Mouse (Mus musculus): Measurements from ENCODE around the gene Ccl28. TPM values are rescaled to one million over a fixed set of nuclear protein-coding genes. Genes with fewer than 3 reads are reported as not detected.
"Not testable (repeated sequence)": the region's sequence is repeated elsewhere in the genome, so short reads cannot be mapped to it uniquely, and the experiment has no call there.

The Ccl28 gene
- polyA plus RNA-seq, 1 experiment = not detected

DNA sequence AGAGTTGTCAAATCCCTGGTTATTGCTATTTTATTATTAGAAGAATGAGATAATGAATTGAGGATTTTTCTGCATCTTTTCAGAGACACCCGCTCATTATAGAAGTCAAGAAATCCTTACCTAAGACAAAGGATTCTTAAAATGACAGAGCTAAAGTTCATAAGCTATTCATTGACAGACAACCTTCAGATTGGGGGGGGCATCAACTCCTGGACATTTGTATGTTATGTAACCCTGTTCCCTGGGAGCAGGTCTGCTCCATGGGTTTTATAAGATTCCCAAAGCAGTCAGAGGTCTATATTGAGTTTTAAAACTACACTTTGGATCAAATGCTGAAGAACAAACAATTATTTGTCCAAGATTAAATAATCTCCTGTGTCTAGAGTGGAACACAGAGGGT lies 22.9 kb downstream of the Ccl28 start:
- H3K4me1 ChIP-seq (ENCODE audit: control insufficient read depth, insufficient read depth, low read length) = peaks cover 4% of the 10 kb centered on the region; the same call in 1 of the 2 replicates
- no peak overlapping the region for H3K27ac ChIP-seq (ENCODE audit: insufficient read depth, low read depth, low read length)
- no peak overlapping the region for H3K4me3 ChIP-seq (ENCODE audit: insufficient read depth, low read length)
- TF ChIP-seq CTCF (IDR thresholded peaks at IDR 0.05; ENCODE audit: low read depth, low read length) (no peak), POLR2A (IDR thresholded peaks at IDR 0.05; ENCODE audit: borderline replicate concordance, low read depth, low read length) (no peak)

DNA sequence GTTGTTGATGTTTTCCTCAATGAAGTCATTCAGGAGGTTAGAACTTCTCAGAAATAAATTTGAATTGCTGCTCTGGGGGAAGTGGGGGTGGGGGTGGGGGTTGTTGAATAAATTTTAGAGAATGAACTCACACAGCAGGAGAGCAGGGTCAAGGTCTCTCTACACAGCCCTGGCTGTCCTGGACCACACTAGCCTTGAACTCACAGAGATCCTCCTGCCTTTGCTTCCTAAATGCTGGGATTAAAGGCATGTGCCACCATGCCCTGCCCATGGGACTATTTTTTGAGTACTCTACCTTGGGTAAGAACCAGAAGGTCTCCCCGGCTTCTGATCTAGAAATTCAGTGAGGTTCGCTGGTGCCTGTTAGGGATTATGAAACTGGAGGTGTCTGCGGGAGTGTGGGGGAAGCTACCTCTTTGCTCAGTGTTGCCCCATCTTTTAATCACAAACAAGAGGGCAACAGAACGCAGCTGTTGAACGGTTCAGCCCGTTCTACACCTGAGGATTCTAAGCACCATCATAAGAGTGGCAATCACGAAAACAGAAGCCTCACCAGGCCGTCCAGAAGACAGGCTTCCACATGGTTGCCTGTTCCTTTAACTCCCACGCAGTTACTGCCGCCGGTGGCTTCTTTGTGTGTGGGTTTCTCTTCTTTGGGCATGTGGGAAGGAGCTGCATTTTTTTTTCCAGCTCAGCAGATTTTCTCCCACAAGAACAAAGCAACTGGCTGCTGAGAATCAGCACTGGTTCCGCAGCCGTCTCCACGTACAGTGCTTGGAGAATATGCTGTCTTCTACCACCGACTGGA lies 25.5 kb downstream of the Ccl28 start:
- TF ChIP-seq POLR2A (IDR thresholded peaks at IDR 0.05; ENCODE audit: borderline replicate concordance, low read depth, low read length) (no peak), CTCF (IDR thresholded peaks at IDR 0.05; ENCODE audit: low read depth, low read length) (no peak)

DNA sequence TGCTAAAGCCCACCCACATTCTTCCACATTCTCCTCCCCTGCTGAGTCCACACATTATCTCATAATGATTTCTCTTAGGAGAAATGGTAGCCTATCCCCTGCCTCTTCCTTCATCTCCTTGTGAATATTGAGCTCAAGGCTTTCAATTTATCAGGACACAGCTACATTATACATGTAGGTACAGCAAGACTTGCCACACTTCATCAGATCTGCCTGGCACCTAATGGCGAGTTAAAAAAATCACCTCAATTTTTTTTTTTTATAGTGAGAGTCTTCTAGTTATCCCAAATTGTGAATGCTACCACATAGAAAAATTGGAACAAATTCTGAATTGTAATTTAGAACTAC lies 26.1 kb downstream of the Ccl28 start:
- TF ChIP-seq POLR2A (IDR thresholded peaks at IDR 0.05; ENCODE audit: borderline replicate concordance, low read depth, low read length) = no peak
- no peak for TF ChIP-seq CTCF (IDR thresholded peaks at IDR 0.05; ENCODE audit: low read depth, low read length)
- H3K27ac ChIP-seq (ENCODE audit: insufficient read depth, low read depth, low read length) = no peak overlapping the region
- H3K4me3 ChIP-seq (ENCODE audit: insufficient read depth, low read length) = no peak overlapping the region
- H3K4me1 ChIP-seq (ENCODE audit: control insufficient read depth, insufficient read depth, low read length) = peaks cover 13% of the 10 kb centered on the region

More for the DNA sequence above, 25.5 kb downstream of the Ccl28 start:
- H3K4me1 ChIP-seq (ENCODE audit: control insufficient read depth, insufficient read depth, low read length) = peaks cover 11% of the 10 kb centered on the region
- H3K27ac ChIP-seq (ENCODE audit: insufficient read depth, low read depth, low read length) = no peak overlapping the region
- no peak overlapping the region for H3K4me3 ChIP-seq (ENCODE audit: insufficient read depth, low read length)

DNA sequence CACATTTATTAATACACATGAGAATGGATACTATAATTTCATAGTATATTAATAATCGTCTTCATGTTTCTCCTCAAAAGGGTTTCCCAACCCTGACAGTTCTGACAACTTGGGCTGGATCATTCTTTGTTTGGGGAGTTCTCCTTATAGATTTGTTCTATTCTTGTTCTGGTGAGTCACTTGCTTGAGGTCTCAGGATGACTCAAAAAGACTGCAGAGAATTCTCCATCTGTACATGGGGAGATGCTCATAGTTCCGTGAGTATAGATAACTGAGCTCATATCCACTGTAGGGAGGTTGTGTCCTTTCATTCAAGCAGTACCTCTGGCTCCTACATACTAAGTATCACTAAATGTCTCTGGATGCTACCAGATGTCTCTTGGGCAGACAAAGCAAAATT lies 31.1 kb downstream of the Ccl28 start:
- Histone ChIP-seq H3K27ac (ENCODE audit: insufficient read depth, low read depth, low read length) (peak overlapping the region; percentile 38; the same call in 1 of the 2 replicates), H3K4me3 (ENCODE audit: insufficient read depth, low read length) (no peak overlapping the region), H3K4me1 (ENCODE audit: control insufficient read depth, insufficient read depth, low read length) (peaks cover 14% of the 10 kb centered on the region)
- TF ChIP-seq POLR2A (IDR thresholded peaks at IDR 0.05; ENCODE audit: borderline replicate concordance, low read depth, low read length) = no peak
- TF ChIP-seq CTCF (IDR thresholded peaks at IDR 0.05; ENCODE audit: low read depth, low read length) = no peak

DNA sequence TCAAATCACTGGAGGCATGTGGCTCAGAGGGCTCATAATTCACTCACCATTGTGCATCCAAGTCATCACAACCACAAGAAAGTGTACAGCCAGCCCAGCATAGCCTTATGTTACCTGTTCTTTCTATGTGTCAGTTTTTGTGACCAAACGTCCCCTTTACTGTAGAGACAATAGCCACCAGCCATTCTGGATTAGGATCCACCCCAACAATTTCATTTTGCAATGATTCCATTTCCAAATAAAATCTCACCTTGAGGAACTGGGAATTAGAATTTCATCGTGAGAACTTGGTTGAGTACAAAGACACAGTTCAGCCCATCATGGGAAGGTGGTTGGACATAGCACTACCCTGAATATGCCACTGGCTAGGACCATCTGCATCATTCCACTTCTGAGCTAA lies 32.6 kb downstream of the Ccl28 start:
- Histone ChIP-seq H3K4me3 (ENCODE audit: insufficient read depth, low read length) (no peak overlapping the region), H3K27ac (ENCODE audit: insufficient read depth, low read depth, low read length) (no peak overlapping the region), H3K4me1 (ENCODE audit: control insufficient read depth, insufficient read depth, low read length) (peaks cover 14% of the 10 kb centered on the region)
- TF ChIP-seq POLR2A (IDR thresholded peaks at IDR 0.05; ENCODE audit: borderline replicate concordance, low read depth, low read length) = no peak
- TF ChIP-seq CTCF (IDR thresholded peaks at IDR 0.05; ENCODE audit: low read depth, low read length) = no peak

DNA sequence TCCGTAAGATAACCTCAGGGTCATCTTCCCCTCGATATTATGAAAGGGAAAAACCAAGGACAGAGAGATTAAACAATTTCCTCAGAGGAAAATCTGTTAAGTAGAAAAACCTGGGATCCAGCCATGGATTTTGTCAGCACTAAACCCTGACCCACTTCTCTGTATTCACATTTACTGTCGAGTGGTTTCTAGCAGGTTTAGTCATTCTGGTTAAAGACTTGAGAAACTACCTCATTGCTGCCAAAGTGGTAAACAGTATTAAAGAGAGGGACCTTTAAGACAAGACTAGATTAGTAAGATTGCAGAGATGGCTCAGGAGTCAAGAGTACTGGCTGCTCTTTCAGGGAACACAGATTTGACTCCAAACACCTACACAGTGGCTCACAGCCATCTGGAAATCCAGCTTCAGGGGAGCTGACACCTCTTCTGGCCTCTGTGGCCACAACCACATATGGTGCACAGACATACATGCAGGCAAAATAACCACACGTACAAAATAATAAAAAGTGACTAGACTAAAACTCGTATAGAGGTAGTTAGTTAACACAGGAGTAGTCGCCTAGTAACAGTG lies 33.3 kb downstream of the Ccl28 start:
- Histone ChIP-seq H3K27ac (ENCODE audit: insufficient read depth, low read depth, low read length) (no peak overlapping the region), H3K4me3 (ENCODE audit: insufficient read depth, low read length) (no peak overlapping the region), H3K4me1 (ENCODE audit: control insufficient read depth, insufficient read depth, low read length) (peaks cover 14% of the 10 kb centered on the region)
- no peak for TF ChIP-seq CTCF (IDR thresholded peaks at IDR 0.05; ENCODE audit: low read depth, low read length)
- TF ChIP-seq POLR2A (IDR thresholded peaks at IDR 0.05; ENCODE audit: borderline replicate concordance, low read depth, low read length) = no peak

DNA sequence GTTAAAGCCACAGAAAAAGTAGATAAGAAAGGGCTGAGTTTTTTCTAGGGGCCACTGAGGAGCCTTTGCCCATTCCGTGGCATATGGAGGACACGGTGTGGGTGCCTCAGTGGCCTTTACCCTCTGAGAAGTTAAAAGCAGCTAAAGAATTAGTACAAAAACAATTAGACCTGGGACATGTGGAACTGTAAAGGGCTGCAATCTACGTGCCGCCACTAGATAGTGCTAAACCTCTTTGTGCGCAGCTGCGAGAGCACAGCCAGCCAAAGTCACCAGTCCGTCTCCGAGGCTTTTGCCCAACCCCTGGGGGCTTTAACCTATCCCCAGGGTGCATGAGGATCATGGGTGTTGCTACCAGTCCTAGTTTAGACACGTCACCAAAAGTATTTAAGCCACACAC lies 37.8 kb downstream of the Ccl28 start:
- H3K4me1 ChIP-seq (ENCODE audit: control insufficient read depth, insufficient read depth, low read length); H3K4me3 ChIP-seq (ENCODE audit: insufficient read depth, low read length): not testable (repeated sequence)

DNA sequence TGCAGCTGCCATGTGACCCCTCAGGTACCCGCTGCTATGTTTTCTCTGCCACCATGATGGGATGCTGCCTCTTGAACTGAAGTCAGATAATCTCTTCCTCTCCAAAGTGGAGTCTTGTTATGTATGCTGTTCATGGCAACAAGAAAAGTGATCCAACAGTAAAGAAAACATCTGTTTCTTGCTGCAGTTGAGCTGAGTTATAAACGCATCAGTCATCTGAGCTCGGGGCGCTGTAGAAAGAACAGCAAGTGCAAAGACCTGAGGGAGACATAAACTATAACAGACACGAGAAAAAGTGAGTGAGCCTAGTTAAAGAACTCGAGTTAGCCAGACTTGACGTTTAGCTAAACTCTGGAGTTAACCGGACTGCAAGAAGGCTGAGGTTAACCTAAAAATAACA lies 55.2 kb downstream of the Ccl28 start:
- Histone ChIP-seq H3K27ac (ENCODE audit: insufficient read depth, low read depth, low read length) (no peak overlapping the region), H3K4me3 (ENCODE audit: insufficient read depth, low read length) (no peak overlapping the region), H3K4me1 (ENCODE audit: control insufficient read depth, insufficient read depth, low read length) (peaks cover 7% of the 10 kb centered on the region; the same call in 1 of the 2 replicates)
- TF ChIP-seq CTCF (IDR thresholded peaks at IDR 0.05; ENCODE audit: low read depth, low read length) (no peak), POLR2A (IDR thresholded peaks at IDR 0.05; ENCODE audit: borderline replicate concordance, low read depth, low read length) (no peak)

More for the DNA sequence above, 37.8 kb downstream of the Ccl28 start:
- H3K27ac ChIP-seq (ENCODE audit: insufficient read depth, low read depth, low read length) = not testable (repeated sequence)

DNA sequence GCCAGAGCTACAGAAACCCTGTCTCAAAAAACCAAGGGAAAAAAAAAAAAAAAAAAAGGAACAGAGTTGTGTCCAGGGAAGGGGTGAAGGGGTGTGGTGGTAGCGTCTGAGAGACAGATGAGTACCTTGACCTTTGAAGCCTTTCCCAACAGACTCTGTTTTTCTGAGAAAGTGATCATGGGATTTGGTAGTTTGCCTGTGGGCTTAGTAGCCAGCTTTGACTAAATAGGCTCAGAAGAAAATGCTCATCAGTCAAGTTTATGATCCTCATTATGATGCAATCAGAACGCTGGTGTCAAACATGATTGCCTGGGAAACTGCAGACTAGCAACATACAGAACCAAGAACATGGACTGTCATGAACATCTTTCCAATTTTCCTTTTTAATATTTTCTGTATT lies 56.1 kb downstream of the Ccl28 start:
- TF ChIP-seq POLR2A (IDR thresholded peaks at IDR 0.05; ENCODE audit: borderline replicate concordance, low read depth, low read length) (no peak), CTCF (IDR thresholded peaks at IDR 0.05; ENCODE audit: low read depth, low read length) (no peak)
- no peak overlapping the region for H3K27ac ChIP-seq (ENCODE audit: insufficient read depth, low read depth, low read length)
- H3K4me3 ChIP-seq (ENCODE audit: insufficient read depth, low read length) = no peak overlapping the region

DNA sequence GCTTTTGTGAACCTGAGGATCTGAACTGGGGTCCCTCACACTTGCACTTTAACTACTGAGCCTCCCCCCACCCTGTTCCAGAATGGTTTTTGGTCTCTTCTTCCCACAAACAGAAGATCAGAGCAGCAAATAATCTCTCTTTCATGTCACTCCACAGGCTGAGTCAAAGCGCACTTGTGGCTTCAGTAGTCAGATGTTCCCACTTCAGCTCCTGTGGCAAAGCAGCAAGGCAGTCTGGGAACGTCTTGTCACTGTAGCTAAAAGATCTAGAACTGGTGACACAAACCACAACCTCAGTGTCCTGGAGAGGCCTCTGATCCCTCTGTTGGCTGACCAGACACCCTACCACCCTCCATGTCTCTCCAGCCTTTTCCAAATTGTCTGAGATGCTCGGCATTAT lies 57.5 kb downstream of the Ccl28 start:
- Histone ChIP-seq H3K4me1 (ENCODE audit: control insufficient read depth, insufficient read depth, low read length) (peaks cover 8% of the 10 kb centered on the region; the same call in 1 of the 2 replicates), H3K4me3 (ENCODE audit: insufficient read depth, low read length) (no peak overlapping the region), H3K27ac (ENCODE audit: insufficient read depth, low read depth, low read length) (no peak overlapping the region)
- TF ChIP-seq CTCF (IDR thresholded peaks at IDR 0.05; ENCODE audit: low read depth, low read length) (no peak), POLR2A (IDR thresholded peaks at IDR 0.05; ENCODE audit: borderline replicate concordance, low read depth, low read length) (no peak)

More for the DNA sequence above, 56.1 kb downstream of the Ccl28 start:
- H3K4me1 ChIP-seq (ENCODE audit: control insufficient read depth, insufficient read depth, low read length) = peaks cover 11% of the 10 kb centered on the region; the same call in 1 of the 2 replicates

Data from bone marrow macrophage, adult 2 months (primary cell).